Mouse (Mus musculus): ENCODE measurements around the gene Tdrd7. TPM values are rescaled to one million over a fixed set of nuclear protein-coding genes. Genes with fewer than 3 reads are reported as not detected.

The Tdrd7 gene
- polyA plus RNA-seq, 1 experiment = 10.0 TPM

DNA sequence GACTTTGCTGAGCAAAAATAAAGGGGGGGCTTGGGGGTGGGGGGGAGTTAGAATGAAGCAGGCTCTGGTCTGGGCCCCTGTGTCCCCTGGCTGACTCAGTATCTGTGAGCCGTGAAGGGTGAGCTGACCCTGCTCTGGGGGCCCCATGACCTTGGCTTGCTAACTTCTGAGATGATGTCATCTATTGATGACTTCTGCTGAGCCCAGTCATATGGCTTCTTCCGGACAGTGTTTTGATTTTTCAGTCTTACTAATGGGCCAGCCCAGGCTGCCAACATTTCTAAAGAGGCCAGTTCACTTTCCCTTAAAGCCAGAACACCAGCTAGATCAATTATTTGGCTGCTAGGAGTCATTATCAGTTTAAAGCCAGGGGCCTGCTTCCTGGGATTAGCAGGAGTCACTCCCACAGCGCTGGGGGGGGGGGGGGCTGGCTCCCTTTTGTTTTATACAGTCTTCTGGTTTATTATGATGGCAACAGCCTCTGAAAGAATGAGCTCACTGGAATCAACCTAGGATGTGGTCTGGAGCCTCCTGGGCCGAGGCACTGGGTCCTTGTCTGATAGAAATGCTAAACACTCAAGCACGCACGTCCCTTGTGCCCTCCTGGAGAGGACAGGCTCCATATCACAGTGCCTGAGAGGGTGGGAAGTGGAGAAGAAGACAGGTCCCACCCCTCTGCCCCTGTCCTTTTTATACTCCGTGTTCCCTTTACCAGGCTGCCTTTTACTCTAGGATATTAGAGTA, 76.8 kb downstream of the Tdrd7 start:
- Histone ChIP-seq H3K27ac (ENCODE audit: insufficient read depth, low read length) (no peak overlapping the region), H3K9me3 (replicated peaks; ENCODE audit: control insufficient read depth, insufficient read depth, low read length, poor library complexity, severe bottlenecking) (no peaks in the 10 kb centered on the region), H3K4me3 (ENCODE audit: low read depth, low read length) (no peak overlapping the region), H3K36me3 (ENCODE audit: control insufficient read depth, insufficient read depth, low read length, poor library complexity, severe bottlenecking) (no peaks in the 10 kb centered on the region), H3K4me1 (ENCODE audit: control insufficient read depth, insufficient read depth, low read length) (no peaks in the 10 kb centered on the region), H3K27me3 (ENCODE audit: control insufficient read depth, insufficient read depth, low read length, poor library complexity, severe bottlenecking) (peaks cover 5% of the 10 kb centered on the region; the same call in 1 of the 2 replicates), H3K9ac (ENCODE audit: low read depth, poor library complexity, severe bottlenecking) (no peak overlapping the region)
- TF ChIP-seq POLR2A (IDR thresholded peaks at IDR 0.05; ENCODE audit: insufficient read depth, low read length) (no peak), CTCF (IDR thresholded peaks at IDR 0.05; ENCODE audit: low read depth, low read length) (no peak), EP300 (IDR thresholded peaks at IDR 0.05; ENCODE audit: insufficient read depth, low read depth, low read length) (no peak)

DNA sequence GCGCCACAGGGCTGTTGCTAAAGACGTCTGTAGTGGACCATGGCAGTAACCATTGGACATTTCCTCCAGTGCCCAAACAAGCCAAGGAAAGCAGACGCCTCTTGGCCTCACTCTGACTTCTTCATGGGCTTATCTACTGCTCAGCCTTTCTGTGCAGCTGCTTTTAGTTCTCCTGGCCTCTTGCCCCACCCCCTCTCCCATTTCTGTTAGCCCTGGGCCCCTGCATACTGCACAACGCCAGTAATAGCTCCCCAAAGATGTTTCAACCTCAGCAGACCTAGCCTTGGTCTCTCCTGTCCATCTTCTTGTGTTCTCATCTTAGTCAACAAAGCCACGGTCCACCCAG, 77.3 kb downstream of the Tdrd7 start:
- Histone ChIP-seq H3K9ac (ENCODE audit: low read depth, poor library complexity, severe bottlenecking) (no peak overlapping the region), H3K27me3 (ENCODE audit: control insufficient read depth, insufficient read depth, low read length, poor library complexity, severe bottlenecking) (peaks cover 5% of the 10 kb centered on the region; the same call in 1 of the 2 replicates), H3K27ac (ENCODE audit: insufficient read depth, low read length) (no peak overlapping the region), H3K9me3 (replicated peaks; ENCODE audit: control insufficient read depth, insufficient read depth, low read length, poor library complexity, severe bottlenecking) (no peaks in the 10 kb centered on the region), H3K4me1 (ENCODE audit: control insufficient read depth, insufficient read depth, low read length) (no peaks in the 10 kb centered on the region), H3K4me3 (ENCODE audit: low read depth, low read length) (no peak overlapping the region), H3K36me3 (ENCODE audit: control insufficient read depth, insufficient read depth, low read length, poor library complexity, severe bottlenecking) (no peaks in the 10 kb centered on the region)
- TF ChIP-seq EP300 (IDR thresholded peaks at IDR 0.05; ENCODE audit: insufficient read depth, low read depth, low read length) (no peak), CTCF (IDR thresholded peaks at IDR 0.05; ENCODE audit: low read depth, low read length) (no peak), POLR2A (IDR thresholded peaks at IDR 0.05; ENCODE audit: insufficient read depth, low read length) (no peak)

DNA sequence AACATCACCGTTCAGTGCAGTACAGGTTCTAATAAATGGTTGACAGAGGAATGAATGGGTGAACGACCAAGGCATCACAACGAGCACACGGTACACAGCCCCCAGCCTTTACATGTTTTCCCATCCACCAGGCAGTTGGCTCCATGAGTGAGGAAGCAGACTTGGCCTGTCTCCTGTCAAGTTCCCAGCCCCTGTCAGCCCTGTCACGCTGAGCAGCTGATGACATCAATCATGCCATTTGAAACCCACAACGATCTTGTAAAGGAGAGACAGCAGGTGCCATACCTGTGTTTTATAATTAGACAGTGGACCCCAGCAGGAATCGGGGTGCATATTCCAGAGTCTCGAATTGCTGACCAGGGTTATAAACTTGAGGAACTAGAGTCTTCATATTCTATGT, 78.2 kb downstream of the Tdrd7 start:
- no peaks in the 10 kb centered on the region for H3K4me1 ChIP-seq (ENCODE audit: control insufficient read depth, insufficient read depth, low read length)
- no peak overlapping the region for H3K27ac ChIP-seq (ENCODE audit: insufficient read depth, low read length)
- TF ChIP-seq POLR2A (IDR thresholded peaks at IDR 0.05; ENCODE audit: insufficient read depth, low read length) = no peak
- no peak for TF ChIP-seq CTCF (IDR thresholded peaks at IDR 0.05; ENCODE audit: low read depth, low read length)
- TF ChIP-seq EP300 (IDR thresholded peaks at IDR 0.05; ENCODE audit: insufficient read depth, low read depth, low read length) = no peak
- H3K9me3 ChIP-seq (replicated peaks; ENCODE audit: control insufficient read depth, insufficient read depth, low read length, poor library complexity, severe bottlenecking) = no peaks in the 10 kb centered on the region
- no peaks in the 10 kb centered on the region for H3K36me3 ChIP-seq (ENCODE audit: control insufficient read depth, insufficient read depth, low read length, poor library complexity, severe bottlenecking)
- no peak overlapping the region for H3K4me3 ChIP-seq (ENCODE audit: low read depth, low read length)
- no peak overlapping the region for H3K9ac ChIP-seq (ENCODE audit: low read depth, poor library complexity, severe bottlenecking)
- H3K27me3 ChIP-seq (ENCODE audit: control insufficient read depth, insufficient read depth, low read length, poor library complexity, severe bottlenecking) = peaks cover 5% of the 10 kb centered on the region; the same call in 1 of the 2 replicates

DNA sequence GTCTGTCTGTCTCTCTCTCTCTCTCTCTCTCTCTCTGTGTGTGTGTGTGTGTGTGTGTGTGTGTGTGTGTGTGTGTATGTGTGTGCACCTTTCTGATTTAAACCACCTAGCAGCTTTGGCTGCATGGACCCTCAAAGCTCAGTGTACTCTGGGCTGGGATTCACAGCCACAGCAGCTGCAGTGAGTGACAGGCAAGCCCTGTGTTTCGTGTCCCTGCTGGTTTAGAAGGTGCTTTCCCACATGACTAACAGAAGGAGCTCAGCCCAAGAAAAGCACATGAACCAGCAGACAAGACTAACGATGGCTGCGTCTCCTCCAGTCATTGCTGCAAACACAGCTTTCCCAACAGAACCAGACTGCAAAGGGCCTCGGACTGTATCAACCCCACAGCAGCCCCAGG, 82.8 kb downstream of the Tdrd7 start:
- Histone ChIP-seq H3K9me3 (replicated peaks; ENCODE audit: control insufficient read depth, insufficient read depth, low read length, poor library complexity, severe bottlenecking) (no peaks in the 10 kb centered on the region), H3K9ac (ENCODE audit: low read depth, poor library complexity, severe bottlenecking) (no peak overlapping the region), H3K4me1 (ENCODE audit: control insufficient read depth, insufficient read depth, low read length) (no peaks in the 10 kb centered on the region), H3K4me3 (ENCODE audit: low read depth, low read length) (no peak overlapping the region), H3K27ac (ENCODE audit: insufficient read depth, low read length) (no peak overlapping the region), H3K27me3 (ENCODE audit: control insufficient read depth, insufficient read depth, low read length, poor library complexity, severe bottlenecking) (no peaks in the 10 kb centered on the region), H3K36me3 (ENCODE audit: control insufficient read depth, insufficient read depth, low read length, poor library complexity, severe bottlenecking) (no peaks in the 10 kb centered on the region)
- no peak for TF ChIP-seq POLR2A (IDR thresholded peaks at IDR 0.05; ENCODE audit: insufficient read depth, low read length)
- no peak for TF ChIP-seq EP300 (IDR thresholded peaks at IDR 0.05; ENCODE audit: insufficient read depth, low read depth, low read length)
- TF ChIP-seq CTCF (IDR thresholded peaks at IDR 0.05; ENCODE audit: low read depth, low read length) = no peak

DNA sequence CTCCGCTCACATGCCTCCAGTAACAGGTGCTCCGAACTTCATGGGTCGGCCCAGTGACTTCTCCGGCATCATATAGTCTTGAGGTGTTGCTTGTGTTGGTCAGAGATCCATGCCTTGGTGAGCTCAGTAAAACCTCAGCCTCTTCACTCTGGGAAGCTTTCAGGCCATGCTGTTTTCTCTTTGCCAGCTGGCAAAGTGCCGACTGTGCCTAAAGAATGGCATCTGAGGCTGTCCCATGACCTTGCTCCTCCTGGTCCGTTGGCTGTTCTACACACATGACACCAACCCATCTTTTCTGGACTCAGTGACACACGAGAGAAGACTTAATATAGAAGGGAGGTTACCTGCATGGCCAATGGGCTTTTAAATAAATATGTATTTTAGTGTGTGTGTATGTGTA, 83.3 kb downstream of the Tdrd7 start:
- no peak overlapping the region for H3K9ac ChIP-seq (ENCODE audit: low read depth, poor library complexity, severe bottlenecking)
- TF ChIP-seq CTCF (IDR thresholded peaks at IDR 0.05; ENCODE audit: low read depth, low read length) (no peak), EP300 (IDR thresholded peaks at IDR 0.05; ENCODE audit: insufficient read depth, low read depth, low read length) (no peak), POLR2A (IDR thresholded peaks at IDR 0.05; ENCODE audit: insufficient read depth, low read length) (no peak)
- H3K27ac ChIP-seq (ENCODE audit: insufficient read depth, low read length) = no peak overlapping the region
- H3K4me3 ChIP-seq (ENCODE audit: low read depth, low read length) = no peak overlapping the region
- H3K9me3 ChIP-seq (replicated peaks; ENCODE audit: control insufficient read depth, insufficient read depth, low read length, poor library complexity, severe bottlenecking) = no peaks in the 10 kb centered on the region
- H3K36me3 ChIP-seq (ENCODE audit: control insufficient read depth, insufficient read depth, low read length, poor library complexity, severe bottlenecking) = no peaks in the 10 kb centered on the region
- no peaks in the 10 kb centered on the region for H3K4me1 ChIP-seq (ENCODE audit: control insufficient read depth, insufficient read depth, low read length)
- H3K27me3 ChIP-seq (ENCODE audit: control insufficient read depth, insufficient read depth, low read length, poor library complexity, severe bottlenecking) = no peaks in the 10 kb centered on the region

DNA sequence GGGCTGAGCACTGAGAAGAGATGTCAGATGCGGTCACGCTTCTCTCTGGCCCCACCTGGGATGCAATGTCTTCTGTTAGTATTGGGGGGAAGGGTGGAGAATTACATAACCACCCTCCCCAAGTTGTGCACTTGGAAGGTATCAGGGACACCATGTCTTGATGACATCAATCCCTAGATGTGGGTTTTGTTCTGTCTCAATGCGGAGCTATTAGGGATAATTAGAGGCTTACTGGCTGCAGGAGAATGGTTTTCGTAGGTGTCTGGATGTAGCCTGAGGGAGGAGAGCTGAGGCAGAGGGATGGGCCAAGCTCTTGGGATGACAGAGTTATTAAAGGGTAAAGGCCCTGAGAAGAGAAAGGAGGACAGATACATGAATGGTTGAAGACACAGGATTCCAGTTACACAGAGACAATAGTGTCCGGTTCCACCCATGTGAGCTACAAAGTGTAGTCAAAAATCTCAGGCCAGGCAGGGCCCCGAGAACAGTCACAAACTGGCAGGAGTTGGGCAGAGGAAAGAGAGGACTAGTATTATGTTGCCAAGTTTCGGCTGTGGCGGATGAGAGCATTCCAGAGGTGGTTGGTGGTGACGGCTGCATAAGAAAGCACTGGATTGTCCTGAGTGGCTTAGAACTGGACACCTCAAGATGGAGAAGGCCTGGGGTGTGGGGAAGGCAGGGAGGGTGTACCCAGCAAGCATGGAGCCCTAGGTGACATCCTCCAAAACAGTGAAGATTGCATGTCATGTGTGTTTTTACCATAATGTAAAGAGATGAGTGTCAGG, 88.4 kb downstream of the Tdrd7 start:
- H3K4me1 ChIP-seq (ENCODE audit: control insufficient read depth, insufficient read depth, low read length) = no peaks in the 10 kb centered on the region
- no peak overlapping the region for H3K4me3 ChIP-seq (ENCODE audit: low read depth, low read length)
- no peak for TF ChIP-seq CTCF (IDR thresholded peaks at IDR 0.05; ENCODE audit: low read depth, low read length)
- H3K9ac ChIP-seq (ENCODE audit: low read depth, poor library complexity, severe bottlenecking) = no peak overlapping the region
- H3K36me3 ChIP-seq (ENCODE audit: control insufficient read depth, insufficient read depth, low read length, poor library complexity, severe bottlenecking) = no peaks in the 10 kb centered on the region
- no peaks in the 10 kb centered on the region for H3K27me3 ChIP-seq (ENCODE audit: control insufficient read depth, insufficient read depth, low read length, poor library complexity, severe bottlenecking)
- no peak overlapping the region for H3K27ac ChIP-seq (ENCODE audit: insufficient read depth, low read length)
- H3K9me3 ChIP-seq (replicated peaks; ENCODE audit: control insufficient read depth, insufficient read depth, low read length, poor library complexity, severe bottlenecking) = peaks cover 7% of the 10 kb centered on the region
